Mouse (Mus musculus) MEL (cell line): Measurements from ENCODE around the gene Olfr186. TPM values are rescaled to one million over a fixed set of nuclear protein-coding genes. Genes with fewer than 3 reads are reported as not detected.
"Not testable (repeated sequence)": the region's sequence is repeated elsewhere in the genome, so short reads cannot be mapped to it uniquely, and the experiment has no call there.

ENCODE experiments used
- DNase-seq: peaks from one replicate; pipeline ENCODE4 v3.0.0; 2011; ENCODE audit warnings: low read depth, low spot score
- H3K27ac ChIP-seq: 2 replicates; pipeline ENCODE4 v1.5.1; 2012; ENCODE audit warnings: low read depth, mild to moderate bottlenecking, control low read depth, low read length, moderate library complexity; ENCODE audit not compliant: control insufficient read depth
- H3K27me3 ChIP-seq, 2 experiments: fragments of 150-350 bp in 1 of 2; sonication (generic) in 1 of 2; 2 replicates each; pipeline ENCODE4 v1.6.1; 2012; ENCODE audit warnings: low read length in 2 of 2, mild to moderate bottlenecking in 2 of 2, improper control_type of control experiment in 1 of 2, moderate library complexity in 1 of 2; ENCODE audit not compliant: insufficient read depth in 2 of 2, control insufficient read depth in 1 of 2
- H3K36me3 ChIP-seq, 2 experiments: 2 replicates each; pipeline ENCODE4 v1.6.1; 2012 to 2014; ENCODE audit warnings: low read length in 2 of 2, improper control_type of control experiment in 1 of 2, inconsistent platforms in 1 of 2, mild to moderate bottlenecking in 1 of 2; ENCODE audit not compliant: insufficient read depth in 2 of 2, control insufficient read depth in 1 of 2
- H3K4me1 ChIP-seq, 2 experiments: fragments of 150-350 bp in 1 of 2; sonication (generic) in 1 of 2; 2 replicates each; pipeline ENCODE4 v1.6.1; 2012; ENCODE audit warnings: low read length in 2 of 2, improper control_type of control experiment in 1 of 2, mild to moderate bottlenecking in 1 of 2; ENCODE audit not compliant: insufficient read depth in 2 of 2, control insufficient read depth in 1 of 2
- H3K4me3 ChIP-seq, 2 experiments: fragments of 150-350 bp in 1 of 2; sonication (generic) in 1 of 2; 2 replicates each; pipeline ENCODE4 v1.5.1; 2012; ENCODE audit warnings: low read depth in 2 of 2, low read length in 2 of 2, mild to moderate bottlenecking in 2 of 2, moderate library complexity in 2 of 2, control low read depth in 1 of 2, improper control_type of control experiment in 1 of 2; ENCODE audit not compliant: control insufficient read depth in 1 of 2, insufficient read depth in 1 of 2
- H3K79me2 ChIP-seq: 2 replicates; pipeline ENCODE4 v1.6.1; 2012; ENCODE audit warnings: mild to moderate bottlenecking, low read length, moderate library complexity; ENCODE audit not compliant: control insufficient read depth, poor library complexity, insufficient read depth
- H3K9ac ChIP-seq: 2 replicates; pipeline ENCODE4 v1.6.1; 2012; ENCODE audit warnings: low read depth, mild to moderate bottlenecking, control low read depth, low read length, moderate library complexity; ENCODE audit not compliant: control insufficient read depth, poor library complexity, severe bottlenecking
- H3K9me3 ChIP-seq: fragments of 150-350 bp; sonication (generic); replicated peaks from 2 replicates; pipeline ENCODE4 v1.6.1; 2012; ENCODE audit warnings: mild to moderate bottlenecking, low read length, improper control_type of control experiment, moderate library complexity; ENCODE audit not compliant: insufficient read depth
- CHD1 ChIP-seq: IDR thresholded peaks from 2 replicates; pipeline ENCODE4 v1.6.1; 2012; ENCODE audit warnings: low read depth, mild to moderate bottlenecking, inconsistent platforms, low read length, improper control_type of control experiment
- CHD2 ChIP-seq: IDR thresholded peaks from 2 replicates; pipeline ENCODE4 v1.6.1; 2011; ENCODE audit warnings: low read length, improper control_type of control experiment
- CTCF ChIP-seq, 3 experiments: IDR thresholded peaks in 2 of 3; conservative IDR thresholded peaks in 1 of 3; 2 replicates each; pipeline ENCODE4 v1.5.1; 2011 to 2012; ENCODE audit warnings: low read length in 3 of 3, low read depth in 2 of 3, mild to moderate bottlenecking in 2 of 3, improper control_type of control experiment in 1 of 3, inconsistent platforms in 1 of 3, mixed read lengths in 1 of 3, moderate library complexity in 1 of 3; ENCODE audit not compliant: control insufficient read depth in 1 of 3, insufficient read depth in 1 of 3, poor library complexity in 1 of 3, severe bottlenecking in 1 of 3
- EP300 ChIP-seq, 2 experiments: IDR thresholded peaks; 2 replicates each; pipeline ENCODE4 v1.6.1; 2011; ENCODE audit warnings: improper control_type of control experiment in 2 of 2, low read length in 2 of 2, low read depth in 1 of 2, mild to moderate bottlenecking in 1 of 2
- ETS1 ChIP-seq: IDR thresholded peaks from 2 replicates; pipeline ENCODE4 v1.6.1; 2012; ENCODE audit warnings: low read depth, mild to moderate bottlenecking, inconsistent platforms, low read length, improper control_type of control experiment, moderate library complexity
- GABPA ChIP-seq: IDR thresholded peaks from 2 replicates; pipeline ENCODE4 v1.6.1; 2012; ENCODE audit warnings: low read depth, mild to moderate bottlenecking, inconsistent platforms, low read length, improper control_type of control experiment, moderate library complexity
- GATA1 ChIP-seq: IDR thresholded peaks from 2 replicates; pipeline ENCODE4 v1.6.1; 2011; ENCODE audit warnings: low read depth, low read length, improper control_type of control experiment
- JUND ChIP-seq: IDR thresholded peaks from 2 replicates; pipeline ENCODE4 v1.6.1; 2011; ENCODE audit warnings: low read depth, mild to moderate bottlenecking, improper control_type of control experiment, low read length
- MAX ChIP-seq: IDR thresholded peaks from 2 replicates; pipeline ENCODE4 v1.6.1; 2011; ENCODE audit warnings: low read length, improper control_type of control experiment
- MAZ ChIP-seq: IDR thresholded peaks from 2 replicates; pipeline ENCODE4 v1.6.1; 2012; ENCODE audit warnings: low read depth, mild to moderate bottlenecking, inconsistent platforms, low read length, improper control_type of control experiment
- MXI1 ChIP-seq: IDR thresholded peaks from 2 replicates; pipeline ENCODE4 v1.6.1; 2011; ENCODE audit warnings: mild to moderate bottlenecking, low read depth, low read length, improper control_type of control experiment
- MYB ChIP-seq: IDR thresholded peaks from 2 replicates; pipeline ENCODE4 v1.6.1; 2011; ENCODE audit warnings: mild to moderate bottlenecking, low read depth, low read length, improper control_type of control experiment
- NELFE ChIP-seq: IDR thresholded peaks from 2 replicates; pipeline ENCODE4 v1.6.1; 2011; ENCODE audit warnings: low read depth, low read length, improper control_type of control experiment
- POLR2A ChIP-seq, 2 experiments: IDR thresholded peaks; 2 replicates each; pipeline ENCODE4 v1.6.1; 2011 to 2012; ENCODE audit warnings: low read length in 2 of 2, mild to moderate bottlenecking in 2 of 2, control low read depth in 1 of 2, improper control_type of control experiment in 1 of 2, low read depth in 1 of 2, moderate library complexity in 1 of 2; ENCODE audit not compliant: control insufficient read depth in 1 of 2, insufficient read depth in 1 of 2, poor library complexity in 1 of 2
- POLR2AphosphoS2 ChIP-seq: IDR thresholded peaks from 2 replicates; pipeline ENCODE4 v1.6.1; 2011; ENCODE audit warnings: low read length, improper control_type of control experiment
- RCOR1 ChIP-seq: IDR thresholded peaks from 2 replicates; pipeline ENCODE4 v1.6.1; 2012; ENCODE audit warnings: low read depth, mild to moderate bottlenecking, inconsistent platforms, low read length, improper control_type of control experiment
- SMC3 ChIP-seq: IDR thresholded peaks from 2 replicates; pipeline ENCODE4 v1.6.1; 2011; ENCODE audit warnings: low read depth, low read length, improper control_type of control experiment
- TAL1 ChIP-seq: IDR thresholded peaks from 2 replicates; pipeline ENCODE4 v1.6.1; 2012; ENCODE audit warnings: mild to moderate bottlenecking, inconsistent platforms, low read length, moderate library complexity, mixed read lengths
- TCF12 ChIP-seq: IDR thresholded peaks from 2 replicates; pipeline ENCODE4 v1.6.1; 2014; ENCODE audit warnings: low read depth, mild to moderate bottlenecking, inconsistent platforms, low read length, improper control_type of control experiment, moderate library complexity
- UBTF ChIP-seq: IDR thresholded peaks from 2 replicates; pipeline ENCODE4 v1.6.1; 2012; ENCODE audit warnings: low read depth, mild to moderate bottlenecking, inconsistent platforms, low read length, improper control_type of control experiment, moderate library complexity, borderline replicate concordance; ENCODE audit not compliant: insufficient read depth
- USF1 ChIP-seq: IDR thresholded peaks from 2 replicates; pipeline ENCODE4 v1.6.1; 2014; ENCODE audit warnings: low read depth, mild to moderate bottlenecking, inconsistent platforms, low read length, improper control_type of control experiment, moderate library complexity
- ZC3H11A ChIP-seq: IDR thresholded peaks from 2 replicates; pipeline ENCODE4 v1.6.1; 2012; ENCODE audit warnings: low read depth, mild to moderate bottlenecking, inconsistent platforms, low read length, improper control_type of control experiment
- ZNF384 ChIP-seq: IDR thresholded peaks from 2 replicates; pipeline ENCODE4 v1.6.1; 2012; ENCODE audit warnings: low read depth, mild to moderate bottlenecking, inconsistent platforms, low read length, improper control_type of control experiment
- polyA plus RNA-seq, 2 experiments: library from polyadenylated mRNA; stranded (reverse) in 1 of 2; unstranded in 1 of 2; fragments of >175 nt in 1 of 2; fragments of >200 nt in 1 of 2; gene quantifications; 2 replicates each; pipeline versions ENCODE4 v1.2.1 to v1.2.4; 2012; ENCODE audit warnings: low replicate concordance in 2 of 2, low read depth in 1 of 2; ENCODE audit not compliant: insufficient read length in 2 of 2, insufficient read depth in 1 of 2, missing spikeins in 1 of 2
- total RNA-seq: library from RNA; depleted of rRNA; stranded (reverse); fragments of 300-350 nt; gene quantifications from 2 replicates; pipeline ENCODE4 v1.2.3, GENCODE M21; 2012

Olfr186 gene
- total and polyA plus RNA-seq, 3 experiments: 0.15 TPM; not detected in 2

DNA sequence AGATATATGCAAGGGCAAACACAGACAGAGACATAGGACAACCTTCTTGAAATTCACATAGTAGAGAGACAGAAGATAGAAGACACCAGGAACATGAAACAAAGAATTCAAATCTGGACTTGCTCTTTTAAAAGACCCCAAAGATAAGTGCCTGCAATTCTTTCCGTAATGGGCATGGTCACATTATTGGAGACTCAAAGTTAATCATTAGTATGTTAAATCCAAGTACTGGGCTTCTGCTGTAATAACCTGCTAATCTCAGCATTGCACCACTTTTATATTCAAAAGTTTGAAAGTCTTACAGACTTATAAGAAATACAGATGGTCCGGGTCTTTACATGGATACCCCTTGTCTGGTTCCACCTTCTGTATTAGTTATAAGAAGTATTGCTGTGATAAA lies 19.2 kb upstream of the Olfr186 start:
- H3K4me1 ChIP-seq, H3K27me3 ChIP-seq, DNase-seq, H3K27ac ChIP-seq, H3K79me2 ChIP-seq, H3K9me3 ChIP-seq, H3K36me3 ChIP-seq, H3K4me3 ChIP-seq, H3K9ac ChIP-seq: not testable (repeated sequence)

DNA sequence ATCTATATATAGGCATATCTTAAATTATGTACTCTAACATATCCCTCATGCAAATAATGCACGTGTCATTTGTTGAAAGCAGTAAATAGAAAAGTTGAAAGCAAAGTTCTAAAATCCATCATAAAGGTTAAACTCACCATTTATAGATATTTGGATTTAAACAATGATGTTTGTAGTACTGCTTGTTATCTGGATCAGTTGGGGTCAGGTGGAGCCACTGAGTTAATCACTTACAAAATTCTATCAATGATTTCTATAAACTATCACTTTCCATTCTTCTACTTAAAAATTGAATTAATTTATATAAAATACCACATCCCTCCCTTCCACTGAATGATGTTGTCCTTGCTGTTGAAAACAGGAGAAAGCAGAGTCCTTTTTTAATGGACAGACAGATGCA lies 18.8 kb upstream of the Olfr186 start:
- Histone ChIP-seq H3K36me3 (peaks cover 0 to 7% of the 10 kb centered on the region in 2 experiments; a peak in 2 of 4 replicates), H3K27ac (no peak overlapping the region), H3K9me3 (no peaks in the 10 kb centered on the region), H3K9ac (no peak overlapping the region), H3K4me1 (peaks cover 0 to 3% of the 10 kb centered on the region in 2 experiments; a peak in 2 of 4 replicates), H3K79me2 (no peaks in the 10 kb centered on the region), H3K4me3 (no peak overlapping the region), H3K27me3 (no peaks in the 10 kb centered on the region)
- no peak for TF ChIP-seq POLR2A (IDR thresholded peaks at IDR 0.05; ENCODE audit: control insufficient read depth in 1 of 2, insufficient read depth in 1 of 2, low read depth in 1 of 2, low read length in 2 of 2, poor library complexity in 1 of 2)
- TF ChIP-seq MXI1: no peak
- TF ChIP-seq POLR2AphosphoS2: no peak
- TF ChIP-seq EP300 (IDR thresholded peaks at IDR 0.05; ENCODE audit: low read depth in 1 of 2, low read length in 2 of 2): no peak
- TF ChIP-seq USF1: no peak
- TF ChIP-seq GATA1: no peak
- no peak for TF ChIP-seq RCOR1
- TF ChIP-seq TAL1: no peak
- TF ChIP-seq CHD1: no peak
- TF ChIP-seq NELFE: no peak
- no peak for TF ChIP-seq ZC3H11A
- no peak for TF ChIP-seq MAZ
- TF ChIP-seq MYB: no peak
- no peak for TF ChIP-seq TCF12
- TF ChIP-seq ETS1: no peak
- no peak for TF ChIP-seq JUND
- TF ChIP-seq GABPA: no peak
- DNase-seq: no peak

- Histone ChIP-seq H3K9ac (no peak overlapping the region), H3K36me3 (peaks cover 0 to 7% of the 10 kb centered on the region in 2 experiments; a peak in 2 of 4 replicates), H3K27me3 (no peaks in the 10 kb centered on the region), H3K27ac (no peak overlapping the region), H3K4me3 (no peak overlapping the region), H3K9me3 (no peaks in the 10 kb centered on the region), H3K4me1 (peaks cover 0 to 3% of the 10 kb centered on the region in 2 experiments; a peak in 2 of 4 replicates), H3K79me2 (no peaks in the 10 kb centered on the region)
- DNase-seq: no peak
- TF ChIP-seq SMC3 (no peak), UBTF (no peak), ZNF384 (no peak), POLR2AphosphoS2 (no peak), TCF12 (no peak), RCOR1 (no peak), USF1 (no peak), MAX (no peak), CHD2 (no peak), GABPA (no peak), CTCF (IDR thresholded peaks at IDR 0.05 in 2 of 3, conservative IDR thresholded peaks at IDR 0.05 in 1 of 3; ENCODE audit: control insufficient read depth in 1 of 3, insufficient read depth in 1 of 3, low read depth in 2 of 3, low read length in 3 of 3, poor library complexity in 1 of 3, severe bottlenecking in 1 of 3) (no peak)
Observed at GRCm38 (mm10) chr16:59047579-59047978, 17.5 kb upstream of the Olfr186 start.
